Mouse (Mus musculus) gastrocnemius, adult 2 months (tissue): ENCODE data around the gene Ncoa4. TPM values are rescaled to one million over a fixed set of nuclear protein-coding genes. Genes with fewer than 3 reads are reported as not detected.
"Not testable (repeated sequence)": the region's sequence is repeated elsewhere in the genome, so short reads cannot be mapped to it uniquely, and the experiment has no call there.

Experiments used
- DNase-seq: peaks from one replicate; pipeline ENCODE4 v3.0.0; 2022
- H3K27ac ChIP-seq: fragments of 200-600 bp; 2 replicates; pipeline ENCODE4 v1.8.1; 2022; ENCODE audit warnings: mild to moderate bottlenecking
- H3K4me3 ChIP-seq: fragments of 200-600 bp; 2 replicates; pipeline ENCODE4 v1.8.1; 2022; ENCODE audit warnings: mild to moderate bottlenecking, moderate library complexity
- CTCF ChIP-seq: fragments of 200-600 bp; IDR thresholded peaks from 2 replicates; pipeline ENCODE4 v1.8.1; 2022; ENCODE audit warnings: antibody characterized with exemption, mild to moderate bottlenecking, moderate library complexity
- intact Hi-C: fragments of 180-260 bp; cut with DNase I; formaldehyde crosslinking; loops from one replicate; pipeline ENCODE4 v1.15.1; 2025
- total RNA-seq, 2 experiments: library from RNA; stranded (reverse); gene quantifications; 2 replicates each; pipeline ENCODE4 v1.2.3; 2021

The Ncoa4 gene
- total RNA-seq, 2 experiments from 2014 or later = 60.8 to 77.6 TPM

GRCm38 (mm10) chr14:32190627-32191391 is 31.1 kb downstream of the Ncoa4 start:
- Histone ChIP-seq H3K27ac (no peak overlapping the region), H3K4me3 (no peak overlapping the region)
- peak; percentile 24 for DNase-seq
- no peak for TF ChIP-seq CTCF
- intact Hi-C loops = loop anchor here (5.0 kb wide), 1 partner anchor 69 kb away; no protein-coding TSS in a partner anchor

- H3K4me3 ChIP-seq = no peak overlapping the region
- intact Hi-C loops = loop anchor here (5.0 kb wide), 1 partner anchor 70 kb away; no protein-coding TSS in a partner anchor
- peak overlapping the region; percentile 52; the same call in 1 of the 2 replicates for H3K27ac ChIP-seq
- TF ChIP-seq CTCF = no peak
- no peak for DNase-seq
These were observed 32.3 kb downstream of the Ncoa4 start for GRCm38 (mm10) chr14:32191926-32192325.

DNA sequence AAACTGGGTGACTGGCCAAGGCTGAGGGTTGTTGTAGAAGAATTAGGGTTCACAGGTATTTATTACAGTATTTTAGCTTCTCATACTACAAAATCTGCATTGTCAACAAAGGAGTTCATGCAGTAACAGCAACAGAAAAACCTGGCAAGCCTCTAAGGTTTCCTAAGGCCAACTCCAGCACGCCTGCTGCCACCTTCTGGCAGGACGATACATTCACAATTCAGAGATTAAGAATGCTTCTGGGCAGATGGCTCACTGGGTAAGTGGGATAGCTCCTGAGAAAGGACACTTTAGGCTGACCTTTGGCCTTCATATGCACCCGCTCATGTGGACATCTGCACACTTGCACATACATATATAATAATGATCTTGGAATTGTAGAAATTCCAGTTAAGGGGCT is 32.8 kb downstream of the Ncoa4 start:
- intact Hi-C loops = loop anchor here (5.0 kb wide), 1 partner anchor 70 kb away; no protein-coding TSS in a partner anchor
- no peak overlapping the region for H3K4me3 ChIP-seq
- peak overlapping the region; percentile 52; the same call in 1 of the 2 replicates for H3K27ac ChIP-seq
- TF ChIP-seq CTCF = peak; percentile 77
- DNase-seq = peak; percentile 72

- not testable (repeated sequence) for DNase-seq, H3K4me3 ChIP-seq, H3K27ac ChIP-seq
- intact Hi-C loops = loop anchor here (5.0 kb wide), 1 partner anchor 71 kb away; no protein-coding TSS in a partner anchor
- TF ChIP-seq CTCF = 0 out of 2 replicates have a peak, but pooled peaks have one; percentile 2
These were observed 33.9 kb downstream of the Ncoa4 start for GRCm38 (mm10) chr14:32193557-32193956.

DNA sequence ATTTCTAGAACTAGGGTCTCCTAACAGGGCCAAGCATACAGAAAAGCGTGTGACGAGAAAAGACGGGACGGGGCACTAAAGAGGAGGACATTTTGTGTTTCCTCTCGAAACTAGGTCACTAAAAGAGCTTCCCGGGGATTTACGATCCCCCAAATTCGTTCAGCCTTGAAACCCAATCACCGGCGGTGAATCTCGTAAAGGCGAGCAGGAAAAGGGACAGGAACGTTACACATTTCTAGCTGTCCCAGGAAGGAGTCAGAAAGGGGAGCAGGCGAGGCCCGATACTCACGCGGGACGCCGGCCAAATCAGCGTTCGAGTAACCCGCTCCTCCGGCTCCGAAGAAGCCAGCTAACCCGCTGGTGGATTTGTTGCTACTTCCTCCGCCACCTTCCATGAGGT is 41.7 kb downstream of the Ncoa4 start:
- DNase-seq = no peak
- peak overlapping the region; percentile 95 for H3K4me3 ChIP-seq

GRCm38 (mm10) chr14:32201791-32202451 is 42.3 kb downstream of the Ncoa4 start, which contains the start of the genes Timm23 and Parg:
Gene Timm23 (minus strand): TSS chr14:32201898.
Gene Parg (plus strand): TSS chr14:32201949.
- no peak for TF ChIP-seq CTCF
- Histone ChIP-seq H3K4me3 (peak within 1 kb of the TSS; percentile 95), H3K27ac (peak within 1 kb of the TSS; percentile 94)
- peak; percentile 93 for DNase-seq
- intact Hi-C loops = no loop called here

More for the DNA sequence above, 41.7 kb downstream of the Ncoa4 start:
- no peak for TF ChIP-seq CTCF
- peak overlapping the region; percentile 94 for H3K27ac ChIP-seq
- intact Hi-C loops = no loop called here

DNA sequence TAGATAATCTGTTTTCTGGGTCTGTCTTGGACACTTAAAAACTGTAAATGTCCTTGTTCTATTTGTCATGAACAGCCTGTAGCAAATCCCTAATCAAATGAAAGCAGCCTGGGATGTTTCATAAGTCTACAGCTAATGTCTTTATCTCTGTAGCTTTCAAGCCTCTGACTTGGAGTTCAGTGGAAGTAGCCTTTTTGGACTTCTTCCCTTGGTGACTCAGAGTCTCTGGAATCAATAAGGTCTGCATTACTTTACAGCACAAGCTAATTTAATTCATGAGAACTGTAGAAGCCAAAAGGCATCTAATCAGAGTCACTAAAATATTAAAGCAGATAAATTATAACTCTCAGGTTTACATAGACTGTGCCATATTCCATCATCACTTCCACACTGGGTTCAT is 66.9 kb downstream of the Ncoa4 start:
- DNase-seq = no peak
- TF ChIP-seq CTCF = no peak
- intact Hi-C loops = no loop called here
- no peak overlapping the region for H3K4me3 ChIP-seq
- H3K27ac ChIP-seq = no peak overlapping the region

DNA sequence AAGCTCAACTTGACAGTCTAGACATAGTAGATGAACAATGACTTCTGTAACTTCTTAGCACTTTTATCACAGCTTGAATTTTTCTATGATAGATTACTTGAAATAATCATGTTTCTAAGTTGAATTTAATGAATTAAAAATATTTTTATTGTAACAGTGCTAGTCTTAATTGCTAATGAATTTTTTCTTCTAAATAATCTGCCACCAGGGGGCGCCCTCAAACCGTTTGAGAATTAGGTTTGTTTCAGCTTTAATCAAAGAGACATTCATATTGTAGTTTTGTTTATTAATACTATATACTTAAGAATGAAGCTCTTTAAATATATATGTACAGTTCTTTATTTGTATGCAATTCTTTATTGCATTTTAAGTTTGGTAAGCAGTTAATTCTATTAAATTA is 69.3 kb downstream of the Ncoa4 start:
- no peak overlapping the region for H3K4me3 ChIP-seq
- intact Hi-C loops = loop anchor here (2.0 kb wide), 2 partner anchors 244 to 254 kb away; no protein-coding TSS in a partner anchor
- DNase-seq = peak; percentile 33
- peak; percentile 83 for TF ChIP-seq CTCF
- H3K27ac ChIP-seq = no peak overlapping the region

Other genes starting within 250 kb of the Ncoa4 start
- gene Galnt15, start 130.9 kb upstream of the Ncoa4 start, total RNA-seq = 10 to 100 TPM in 1 of 2 experiments, 1 to 10 TPM in 1; 3.8 to 10.4 TPM
- gene Oxnad1, start 74.5 kb upstream of the Ncoa4 start, total RNA-seq = 10 to 100 TPM; 17.4 to 29.0 TPM
- gene Dph3, start 74.1 kb upstream of the Ncoa4 start, total RNA-seq = 100 to 1,000 TPM; 110 to 122 TPM
- gene Msmb, start 17.8 kb upstream of the Ncoa4 start, total RNA-seq = not detected
- gene Timm23, start 42.0 kb downstream of the Ncoa4 start, total RNA-seq = 100 to 1,000 TPM; 187 to 209 TPM
- gene Parg, start 42.1 kb downstream of the Ncoa4 start, total RNA-seq = 10 to 100 TPM; 21.4 to 22.0 TPM
- under 1 TPM; 0.48 to 0.61 TPM for gene Ogdhl, start 162.2 kb downstream of the Ncoa4 start, total RNA-seq
- gene 1700024G13Rik, start 228.5 kb downstream of the Ncoa4 start, total RNA-seq = not detected